Mouse (Mus musculus): Measurements from ENCODE around the gene H2-M5.

DNA sequence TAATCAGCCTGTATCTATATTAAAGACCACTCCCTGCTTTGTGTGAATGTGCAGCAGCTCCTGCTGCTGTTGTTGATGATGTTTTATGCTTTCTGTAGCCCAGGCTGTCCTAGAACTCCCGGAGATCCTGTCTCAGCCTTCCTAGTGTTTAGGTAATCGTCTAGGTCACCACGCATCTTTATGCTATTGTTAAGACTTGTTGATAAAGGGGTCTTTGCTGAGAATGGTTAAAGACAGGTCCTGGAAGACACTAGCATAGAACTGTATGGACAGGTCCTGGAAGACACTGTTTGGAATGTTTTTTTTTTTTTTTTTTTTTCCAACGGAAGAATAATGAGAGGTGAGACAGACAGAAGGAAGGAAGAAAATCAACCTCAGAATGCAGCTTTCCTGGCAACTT, 14.0 kb upstream of the H2-M5 start:
- no peak for TF ChIP-seq POLR2A (IDR thresholded peaks at IDR 0.05; ENCODE audit: extremely low read depth, insufficient read depth, low read length)
- no peak for TF ChIP-seq CTCF (IDR thresholded peaks at IDR 0.05; ENCODE audit: extremely low read depth, insufficient read depth, low read length)

All from cortical plate, adult 2 months (tissue).